Mouse (Mus musculus) CH12.LX (cell line): ENCODE measurements around the gene Rpl12. TPM values are rescaled to one million over a fixed set of nuclear protein-coding genes. Genes with fewer than 3 reads are reported as not detected.

Experiments
- DNase-seq: peaks from one replicate; pipeline ENCODE4 v3.0.0-alpha.2; 2013; ENCODE audit errors: extremely low read depth
- H3K27ac ChIP-seq: 2 replicates; pipeline ENCODE4 v1.5.1; 2012; ENCODE audit warnings: low read depth, mild to moderate bottlenecking, control low read depth, moderate library complexity; ENCODE audit not compliant: insufficient read depth
- H3K27me3 ChIP-seq: replicated peaks from 2 replicates; pipeline ENCODE3; 2012; ENCODE audit warnings: inconsistent platforms
- H3K36me3 ChIP-seq, 2 experiments: replicated peaks in 1 of 2; 2 replicates each; pipeline versions ENCODE3 to v1.6.1; 2012; ENCODE audit warnings: inconsistent platforms in 1 of 2, low read length in 1 of 2, mild to moderate bottlenecking in 1 of 2, mixed read lengths in 1 of 2, moderate library complexity in 1 of 2; ENCODE audit not compliant: control insufficient read depth in 1 of 2, insufficient read depth in 1 of 2
- H3K4me1 ChIP-seq, 2 experiments: 2 replicates each; pipeline ENCODE4 v1.6.1; 2012; ENCODE audit warnings: inconsistent platforms in 1 of 2, moderate library complexity in 1 of 2; ENCODE audit not compliant: insufficient read depth in 2 of 2, control insufficient read depth in 1 of 2
- H3K4me2 ChIP-seq: 2 replicates; pipeline ENCODE4 v1.6.1; 2012; ENCODE audit warnings: low read depth, mild to moderate bottlenecking, control low read depth; ENCODE audit not compliant: poor library complexity, insufficient read depth, severe bottlenecking
- H3K4me3 ChIP-seq, 3 experiments: fragments of 150-350 bp in 1 of 3; sonication (generic) in 1 of 3; replicated peaks in 1 of 3; 2 replicates each; pipeline versions ENCODE3 to v1.5.1; 2011 to 2012; ENCODE audit warnings: low read depth in 2 of 3, low read length in 2 of 3, mild to moderate bottlenecking in 2 of 3, moderate library complexity in 2 of 3, control low read depth in 1 of 3, improper control_type of control experiment in 1 of 3, inconsistent platforms in 1 of 3, mixed read lengths in 1 of 3; ENCODE audit not compliant: poor library complexity in 1 of 3
- H3K79me2 ChIP-seq: replicated peaks from 2 replicates; pipeline ENCODE4 v1.6.1; 2012; ENCODE audit warnings: mild to moderate bottlenecking, moderate library complexity; ENCODE audit not compliant: control insufficient read depth, poor library complexity, insufficient read depth, severe bottlenecking; ENCODE audit errors: extremely low read depth
- H3K9ac ChIP-seq: 2 replicates; pipeline ENCODE4 v1.6.1; 2012; ENCODE audit warnings: low read depth, mild to moderate bottlenecking, control low read depth, moderate library complexity; ENCODE audit not compliant: insufficient read depth
- H3K9me3 ChIP-seq: replicated peaks from 2 replicates; pipeline ENCODE3; 2012; ENCODE audit warnings: low read length, inconsistent platforms, mixed read lengths
- BHLHE40 ChIP-seq: IDR thresholded peaks from 2 replicates; pipeline ENCODE4 v1.6.1; 2011; ENCODE audit warnings: mild to moderate bottlenecking, low read depth, low read length, improper control_type of control experiment
- CHD1 ChIP-seq: IDR thresholded peaks from 2 replicates; pipeline ENCODE4 v1.6.1; 2012; ENCODE audit warnings: low read depth, low read length, improper control_type of control experiment, inconsistent platforms
- CTCF ChIP-seq, 2 experiments: IDR thresholded peaks in 1 of 2; conservative IDR thresholded peaks in 1 of 2; 2 replicates each; pipeline ENCODE4 v1.5.1; 2011 to 2012; ENCODE audit warnings: low read depth in 2 of 2, low read length in 2 of 2, improper control_type of control experiment in 1 of 2, inconsistent platforms in 1 of 2, mild to moderate bottlenecking in 1 of 2, moderate library complexity in 1 of 2
- ELF1 ChIP-seq: IDR thresholded peaks from 2 replicates; pipeline ENCODE4 v1.6.1; 2014; ENCODE audit warnings: low read depth, mild to moderate bottlenecking, inconsistent platforms, low read length, improper control_type of control experiment
- EP300 ChIP-seq: IDR thresholded peaks from 2 replicates; pipeline ENCODE4 v1.6.1; 2011; ENCODE audit warnings: low read length, improper control_type of control experiment
- ETS1 ChIP-seq: conservative IDR thresholded peaks from 2 replicates; pipeline ENCODE4 v1.6.1; 2012; ENCODE audit warnings: low read depth, mild to moderate bottlenecking, inconsistent platforms, low read length, improper control_type of control experiment, moderate library complexity
- GABPA ChIP-seq: IDR thresholded peaks from 2 replicates; pipeline ENCODE4 v1.6.1; 2012; ENCODE audit warnings: low read depth, low read length, improper control_type of control experiment, inconsistent platforms; ENCODE audit not compliant: insufficient replicate concordance
- HCFC1 ChIP-seq: IDR thresholded peaks from 2 replicates; pipeline ENCODE4 v1.6.1; 2012; ENCODE audit warnings: low read depth, mild to moderate bottlenecking, inconsistent platforms, low read length, improper control_type of control experiment
- IRF4 ChIP-seq: IDR thresholded peaks from 2 replicates; pipeline ENCODE4 v1.6.1; 2014; ENCODE audit warnings: low read depth, mild to moderate bottlenecking, inconsistent platforms, low read length, improper control_type of control experiment
- JUN ChIP-seq: IDR thresholded peaks from 2 replicates; pipeline ENCODE4 v1.6.1; 2011; ENCODE audit warnings: low read depth, mild to moderate bottlenecking, low read length, improper control_type of control experiment, moderate library complexity; ENCODE audit not compliant: insufficient read depth
- JUND ChIP-seq: conservative IDR thresholded peaks from 2 replicates; pipeline ENCODE4 v1.6.1; 2011; ENCODE audit warnings: low read depth, low read length, improper control_type of control experiment
- KAT2A ChIP-seq: IDR thresholded peaks from 2 replicates; pipeline ENCODE4 v1.6.1; 2012; ENCODE audit warnings: low read length, improper control_type of control experiment, inconsistent platforms; ENCODE audit not compliant: insufficient replicate concordance
- MAFK ChIP-seq: IDR thresholded peaks from 2 replicates; pipeline ENCODE4 v1.6.1; 2011; ENCODE audit warnings: low read length, improper control_type of control experiment; ENCODE audit not compliant: insufficient replicate concordance
- MAX ChIP-seq: IDR thresholded peaks from 2 replicates; pipeline ENCODE4 v1.6.1; 2011; ENCODE audit warnings: low read length, improper control_type of control experiment
- MAZ ChIP-seq: IDR thresholded peaks from 2 replicates; pipeline ENCODE4 v1.6.1; 2012; ENCODE audit warnings: low read depth, mild to moderate bottlenecking, inconsistent platforms, low read length, improper control_type of control experiment, moderate library complexity
- MEF2A ChIP-seq: IDR thresholded peaks from 2 replicates; pipeline ENCODE4 v1.6.1; 2014; ENCODE audit warnings: low read depth, mild to moderate bottlenecking, inconsistent platforms, low read length, improper control_type of control experiment, borderline replicate concordance
- MXI1 ChIP-seq: IDR thresholded peaks from 2 replicates; pipeline ENCODE4 v1.6.1; 2011; ENCODE audit warnings: mild to moderate bottlenecking, low read depth, low read length, improper control_type of control experiment
- MYC ChIP-seq: IDR thresholded peaks from 2 replicates; pipeline ENCODE4 v1.6.1; 2011; ENCODE audit warnings: low read depth, mild to moderate bottlenecking, improper control_type of control experiment, low read length
- NELFE ChIP-seq: IDR thresholded peaks from 2 replicates; pipeline ENCODE4 v1.6.1; 2011; ENCODE audit warnings: low read depth, low read length, improper control_type of control experiment
- NRF1 ChIP-seq: IDR thresholded peaks from 2 replicates; pipeline ENCODE4 v1.6.1; 2014; ENCODE audit warnings: low read depth, mild to moderate bottlenecking, inconsistent platforms, low read length, improper control_type of control experiment, moderate library complexity
- PAX5 ChIP-seq: IDR thresholded peaks from 2 replicates; pipeline ENCODE4 v1.6.1; 2012; ENCODE audit warnings: low read length, inconsistent platforms, mixed read lengths
- POLR2A ChIP-seq: IDR thresholded peaks from 2 replicates; pipeline ENCODE4 v1.6.1; 2011; ENCODE audit warnings: low read depth, mild to moderate bottlenecking, improper control_type of control experiment, low read length
- POLR2AphosphoS2 ChIP-seq: IDR thresholded peaks from 2 replicates; pipeline ENCODE4 v1.6.1; 2011; ENCODE audit warnings: low read depth, low read length, improper control_type of control experiment
- RCOR1 ChIP-seq: conservative IDR thresholded peaks from 2 replicates; pipeline ENCODE4 v1.6.1; 2012; ENCODE audit warnings: low read depth, mild to moderate bottlenecking, inconsistent platforms, low read length, improper control_type of control experiment
- SMC3 ChIP-seq: IDR thresholded peaks from 2 replicates; pipeline ENCODE4 v1.6.1; 2011; ENCODE audit warnings: low read depth, low read length, improper control_type of control experiment
- UBTF ChIP-seq: IDR thresholded peaks from 2 replicates; pipeline ENCODE4 v1.6.1; 2012; ENCODE audit warnings: low read depth, mild to moderate bottlenecking, inconsistent platforms, low read length, improper control_type of control experiment, moderate library complexity
- USF1 ChIP-seq: IDR thresholded peaks from 2 replicates; pipeline ENCODE4 v1.6.1; 2014; ENCODE audit warnings: low read depth, mild to moderate bottlenecking, inconsistent platforms, low read length, improper control_type of control experiment
- USF2 ChIP-seq: conservative IDR thresholded peaks from 2 replicates; pipeline ENCODE4 v1.6.1; 2011; ENCODE audit warnings: low read depth, low read length, improper control_type of control experiment
- ZC3H11A ChIP-seq: IDR thresholded peaks from 2 replicates; pipeline ENCODE4 v1.6.1; 2012; ENCODE audit warnings: low read depth, mild to moderate bottlenecking, inconsistent platforms, low read length, improper control_type of control experiment
- ZKSCAN1 ChIP-seq: IDR thresholded peaks from 2 replicates; pipeline ENCODE4 v1.6.1; 2012; ENCODE audit warnings: low read depth, inconsistent platforms, low read length, improper control_type of control experiment, borderline replicate concordance
- dilution Hi-C: fragments of 300-500 bp; cut with MboI; formaldehyde crosslinking; loops from 2 replicates; pipeline ENCODE4 v1.14.3; 2020; ENCODE audit warnings: low sequenced_read_pairs; ENCODE audit not compliant: extremely low pct_unique_long_range_greater_than_20kb, extremely low pct_ligation_motif_present
- in situ Hi-C: fragments of 300-500 bp; cut with MboI; formaldehyde crosslinking; loops from 3 replicates; pipeline ENCODE4 v1.14.3; 2019; ENCODE audit warnings: low sequenced_read_pairs, low pct_ligation_motif_present, low pct_unique_long_range_greater_than_20kb, mixed read lengths
- polyA plus RNA-seq: library from polyadenylated mRNA; unstranded; fragments of >175 nt; gene quantifications from 2 replicates; pipeline ENCODE4 v1.2.1, GENCODE M21; 2012; ENCODE audit warnings: low read depth; ENCODE audit not compliant: insufficient read length
- total RNA-seq, 2 experiments: library from RNA; depleted of rRNA; stranded (reverse); fragments of 300-350 nt in 1 of 2; fragments of >200 nt in 1 of 2; gene quantifications; 2 replicates each; pipeline ENCODE4 v1.2.3; 2012 to 2014

The Rpl12 gene
- total and polyA plus RNA-seq, 3 experiments: 87.8 to 2,528 (median 1,298) TPM

- TF ChIP-seq SMC3 (no peak), USF2 (no peak), NELFE (no peak), POLR2A (no peak), JUN (no peak), CHD1 (no peak), MXI1 (no peak), IRF4 (no peak), POLR2AphosphoS2 (no peak), CTCF (conservative IDR thresholded peaks at IDR 0.05 in 1 of 2, IDR thresholded peaks at IDR 0.05 in 1 of 2; ENCODE audit: low read depth in 2 of 2, low read length in 2 of 2) (no peak), MAZ (no peak), BHLHE40 (no peak), GABPA (no peak), ELF1 (no peak), HCFC1 (no peak), EP300 (no peak), ETS1 (no peak), JUND (no peak), MAX (no peak), ZKSCAN1 (no peak)
- peaks cover 11% of the 10 kb centered on the region for H3K27me3 ChIP-seq
- no peak for DNase-seq
- no peaks in the 10 kb centered on the region for H3K9me3 ChIP-seq
- H3K4me2 ChIP-seq: no peak overlapping the region
- no peaks in the 10 kb centered on the region for H3K79me2 ChIP-seq
- H3K9ac ChIP-seq: no peak overlapping the region
- in situ Hi-C loops: loop anchor here (5.0 kb wide), 1 partner anchor 34 kb away; the partner anchor contains the start of gene Fam129b
- H3K4me1 ChIP-seq: no peaks in the 10 kb centered on the region; a peak in 1 of 4 replicates
- H3K36me3 ChIP-seq: no peaks in the 10 kb centered on the region
- no peak overlapping the region for H3K4me3 ChIP-seq
- no peak overlapping the region for H3K27ac ChIP-seq
- dilution Hi-C loops: no loop called here
These were observed 49.6 kb upstream of the Rpl12 start for GRCm38 (mm10) chr2:32911639-32912182.

GRCm38 (mm10) chr2:32912210-32912804, 49.1 kb upstream of the Rpl12 start:
- Histone ChIP-seq H3K4me1 (peaks cover 0 to 3% of the 10 kb centered on the region in 2 experiments; a peak in 2 of 4 replicates), H3K27me3 (peaks cover 11% of the 10 kb centered on the region), H3K9ac (no peak overlapping the region), H3K4me2 (no peak overlapping the region), H3K9me3 (no peaks in the 10 kb centered on the region), H3K27ac (no peak overlapping the region), H3K36me3 (no peaks in the 10 kb centered on the region), H3K4me3 (no peak overlapping the region), H3K79me2 (no peaks in the 10 kb centered on the region)
- peak; percentile 89 for DNase-seq
- in situ Hi-C loops (loop anchor here (5.0 kb wide), 1 partner anchor 35 kb away; the partner anchor contains the start of gene Fam129b), dilution Hi-C loops (no loop called here)
- TF ChIP-seq USF1 (no peak), MAFK (no peak), POLR2A (no peak), NRF1 (peak; percentile 37; the same call in 1 of the 2 replicates), BHLHE40 (no peak), MYC (0 out of 2 replicates have a peak, but pooled peaks have one; percentile 53), ZKSCAN1 (no peak), JUN (no peak), MEF2A (peak; percentile 53; the same call in 1 of the 2 replicates), ZC3H11A (peak; percentile 30; the same call in 1 of the 2 replicates), MAX (no peak), UBTF (no peak), PAX5 (no peak), NELFE (peak; percentile 98; the same call in 1 of the 2 replicates), RCOR1 (no peak), USF2 (no peak), CHD1 (no peak), KAT2A (no peak), SMC3 (peak; percentile 99), JUND (peak; percentile 67; the same call in 1 of the 2 replicates)
